Mouse (Mus musculus): ENCODE data around the gene Arfgef2.

Gene Arfgef2

DNA sequence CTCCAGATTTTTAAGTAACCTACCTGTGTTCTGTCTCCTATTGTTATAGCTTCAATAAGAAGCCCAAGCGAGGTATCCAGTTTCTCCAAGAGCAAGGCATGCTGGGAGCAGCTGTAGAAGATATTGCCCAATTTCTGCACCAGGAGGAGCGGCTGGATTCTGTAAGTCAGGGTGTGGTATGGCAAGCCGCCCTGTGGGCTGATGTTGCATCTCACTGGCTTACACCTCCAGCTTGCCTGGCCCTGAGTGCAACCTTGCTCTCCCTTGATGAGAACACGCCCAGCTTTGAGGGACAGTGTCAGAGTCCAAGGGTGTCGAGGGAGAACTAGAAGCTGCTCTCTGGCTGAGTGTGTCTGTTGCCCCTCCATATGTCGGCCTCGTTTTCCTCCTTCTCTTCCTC, 53.8 kb downstream of the Arfgef2 start:
- DNase-seq (ENCODE audit: low spot score), result no peak

DNA sequence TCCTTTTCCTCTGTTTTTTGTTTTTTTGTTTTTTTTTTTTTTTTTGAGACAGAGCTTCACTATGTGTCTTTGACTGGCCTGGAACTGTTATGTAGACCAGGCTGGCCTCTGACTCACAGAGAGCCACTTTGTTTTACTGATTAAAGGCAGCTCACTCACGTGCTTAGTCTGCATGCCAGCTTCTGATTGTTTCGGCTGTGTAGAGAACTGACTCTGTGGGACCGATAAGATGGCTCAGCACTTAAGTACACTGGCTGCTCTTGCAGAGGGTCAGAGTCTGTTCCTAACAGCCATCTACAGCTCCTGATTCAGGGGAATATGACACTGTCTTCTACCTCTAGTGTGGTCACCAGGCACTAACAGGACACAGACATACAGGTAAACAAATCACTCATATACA, 57.1 kb downstream of the Arfgef2 start:
- DNase-seq (ENCODE audit: low spot score), result no peak

DNA sequence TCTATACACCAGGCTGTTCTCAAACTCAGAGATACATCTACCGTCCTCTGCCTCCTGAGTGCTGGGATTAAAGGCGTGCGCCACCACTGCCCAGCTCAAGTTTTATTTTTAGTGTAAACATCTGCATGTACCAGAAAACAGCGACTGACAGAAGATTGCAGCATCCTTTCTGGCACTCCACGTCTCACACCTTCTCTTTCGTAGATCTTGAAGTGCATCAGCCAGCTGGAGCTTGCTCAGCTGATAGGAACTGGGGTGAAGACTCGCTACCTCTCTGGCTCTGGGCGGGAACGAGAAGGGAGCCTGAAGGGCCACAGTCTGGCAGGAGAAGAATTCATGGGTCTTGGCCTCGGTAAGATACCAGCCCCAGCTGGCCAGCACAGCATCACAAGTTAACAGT, 60.1 kb downstream of the Arfgef2 start:
- no peak for DNase-seq (ENCODE audit: low spot score)

DNA sequence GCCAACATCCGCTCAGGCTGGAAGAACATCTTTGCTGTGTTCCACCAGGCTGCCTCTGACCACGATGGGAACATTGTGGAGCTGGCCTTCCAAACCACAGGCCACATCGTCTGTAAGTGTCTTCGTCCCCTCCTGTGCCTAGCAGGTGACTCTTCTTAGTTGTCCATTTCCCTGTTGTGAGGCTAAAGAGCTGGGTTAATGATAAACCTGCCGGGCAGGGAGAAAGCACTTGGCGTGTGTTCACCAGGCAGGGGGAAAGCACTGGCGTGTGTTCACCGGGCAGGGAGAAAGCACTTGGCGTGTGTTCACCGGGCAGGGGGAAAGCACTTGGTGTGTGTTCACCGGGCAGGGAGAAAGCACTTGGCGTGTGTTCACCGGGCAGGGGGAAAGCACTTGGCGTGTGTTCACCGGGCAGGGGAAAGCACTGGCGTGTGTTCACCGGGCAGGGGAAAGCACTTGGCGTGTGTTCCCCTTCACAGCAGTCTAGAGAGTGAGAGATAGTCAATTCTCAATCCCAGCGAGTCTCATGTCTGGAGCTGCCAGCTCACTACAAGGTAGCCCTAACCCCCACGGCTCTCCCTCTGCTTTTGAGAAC, 65.0 kb downstream of the Arfgef2 start:
- no peak for DNase-seq (ENCODE audit: low spot score)

DNA sequence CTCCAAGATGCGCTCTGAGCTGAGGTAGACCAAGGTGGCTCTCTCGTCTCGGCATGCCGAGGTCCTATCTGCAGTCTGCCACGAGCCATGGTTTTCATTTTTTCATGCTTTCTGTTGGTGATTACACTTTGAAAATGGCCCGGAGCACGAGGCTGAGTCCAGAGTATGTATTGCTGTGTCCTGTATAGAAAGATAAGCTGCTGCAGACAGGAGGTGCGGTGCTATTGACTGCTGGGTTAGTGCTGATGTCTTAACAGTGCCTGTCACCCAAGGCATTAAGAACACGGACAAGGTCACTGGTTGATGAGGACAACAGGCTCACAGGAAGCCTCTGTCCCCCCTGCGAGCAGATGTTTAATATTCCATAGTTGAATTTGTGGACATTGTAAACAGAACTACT, 65.5 kb downstream of the Arfgef2 start:
- DNase-seq (ENCODE audit: low spot score), result no peak

DNA sequence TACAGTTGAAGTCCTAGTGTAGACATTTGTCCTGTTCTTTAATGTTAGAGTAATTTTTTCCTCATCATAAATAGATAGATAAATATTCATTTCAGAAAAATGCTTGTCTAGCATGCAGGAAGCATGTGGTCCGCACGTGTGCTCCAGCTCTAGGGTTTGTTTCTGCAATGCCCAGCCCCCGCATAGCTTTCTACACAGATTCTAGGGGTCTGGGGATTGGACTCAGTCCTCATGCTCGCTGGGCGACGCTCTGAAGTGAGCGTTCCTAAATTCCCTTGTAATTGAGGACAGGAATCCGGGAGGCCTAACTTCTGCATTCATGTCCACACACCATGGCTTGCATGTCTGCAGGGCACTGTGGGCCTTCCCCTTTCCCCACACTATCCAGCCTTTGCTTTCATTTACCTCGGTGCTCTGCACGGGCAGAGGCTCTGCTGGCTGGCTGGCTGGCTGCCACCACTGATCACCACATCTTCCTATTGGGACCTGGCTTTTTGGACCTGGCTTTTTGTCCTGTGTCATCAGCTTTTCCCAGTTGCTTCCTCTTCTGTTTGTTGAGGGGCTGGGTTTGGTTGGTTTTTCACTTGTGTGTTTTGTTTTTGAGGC, 69.4 kb downstream of the Arfgef2 start:
- DNase-seq (ENCODE audit: low spot score), result no peak

DNA sequence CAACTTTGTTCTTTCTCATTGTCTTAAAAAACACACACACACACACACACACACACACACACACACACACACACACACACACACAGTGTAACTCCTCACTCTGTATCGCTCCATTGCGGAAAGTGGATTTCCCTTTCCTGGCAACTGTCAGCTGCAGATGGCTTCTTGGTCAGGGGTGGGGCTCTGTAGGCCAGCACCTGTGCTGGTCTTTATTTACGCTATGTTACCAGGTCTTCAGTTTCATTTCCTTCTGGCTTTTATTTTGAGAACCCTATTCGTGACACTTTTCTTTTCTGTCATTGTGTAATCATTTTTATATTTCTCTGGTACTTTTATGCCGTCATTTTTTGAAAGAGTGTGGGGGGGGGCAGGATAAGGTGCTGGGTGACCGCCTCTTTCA, 70.2 kb downstream of the Arfgef2 start:
- no peak for DNase-seq (ENCODE audit: low spot score)

DNA sequence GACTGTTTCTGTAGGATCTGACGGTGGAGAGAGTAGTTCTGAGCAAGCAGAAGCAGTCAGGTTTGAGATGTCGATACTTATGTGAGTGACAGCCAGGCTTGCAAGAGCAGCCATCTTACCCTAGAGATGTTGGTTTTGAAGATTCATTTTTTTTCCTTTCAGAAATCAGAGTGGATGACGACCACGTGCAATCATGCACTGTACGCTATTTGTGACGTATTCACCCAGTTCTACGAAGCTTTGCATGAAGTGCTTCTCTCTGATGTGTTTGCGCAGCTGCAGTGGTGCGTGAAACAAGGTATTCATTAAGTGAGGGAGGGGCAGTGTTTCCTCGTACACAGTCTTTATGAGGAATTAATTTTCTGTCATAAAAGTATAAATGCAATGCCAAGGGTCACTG, 70.9 kb downstream of the Arfgef2 start:
- no peak for DNase-seq (ENCODE audit: low spot score)

DNA sequence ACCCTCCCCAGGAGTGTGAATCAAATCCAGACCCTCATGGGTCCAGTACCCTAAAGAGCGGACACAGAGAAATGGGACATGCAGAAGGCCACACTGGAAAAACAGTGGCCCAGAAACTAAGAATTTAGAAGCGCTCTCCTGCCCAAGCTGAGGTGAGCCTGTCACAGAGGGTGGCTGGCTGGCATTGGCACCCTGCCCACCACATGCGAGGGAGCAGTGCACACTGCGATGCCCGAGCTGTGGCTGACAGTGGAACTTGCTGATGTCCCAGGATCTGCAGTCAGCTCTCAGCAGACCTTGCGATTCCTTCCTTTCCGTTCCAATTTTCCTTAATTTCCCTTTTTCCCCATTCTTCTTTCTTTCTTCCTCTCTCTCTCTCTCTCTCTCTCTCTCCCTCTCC, 79.7 kb downstream of the Arfgef2 start:
- DNase-seq (ENCODE audit: low spot score), result no peak

DNA sequence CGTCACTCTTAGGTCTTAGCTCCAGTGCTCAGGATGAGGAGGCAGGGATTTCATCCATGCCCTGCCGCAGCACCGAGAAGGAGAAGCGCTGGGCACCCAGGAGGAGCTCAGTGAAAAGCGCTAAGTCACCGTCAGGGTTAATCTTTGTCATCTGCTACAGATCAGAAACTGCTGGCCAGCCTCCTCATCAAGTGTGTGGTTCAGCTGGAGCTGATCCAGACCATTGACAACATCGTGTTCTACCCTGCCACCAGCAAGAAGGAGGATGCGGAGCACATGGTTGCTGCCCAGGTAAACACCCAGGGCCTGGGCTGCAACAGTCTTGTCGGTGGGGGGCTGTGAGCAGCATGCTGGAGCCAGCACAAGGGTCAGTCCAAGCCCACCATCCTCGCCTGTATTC, 80.2 kb downstream of the Arfgef2 start:
- DNase-seq (ENCODE audit: low spot score), result no peak

DNA sequence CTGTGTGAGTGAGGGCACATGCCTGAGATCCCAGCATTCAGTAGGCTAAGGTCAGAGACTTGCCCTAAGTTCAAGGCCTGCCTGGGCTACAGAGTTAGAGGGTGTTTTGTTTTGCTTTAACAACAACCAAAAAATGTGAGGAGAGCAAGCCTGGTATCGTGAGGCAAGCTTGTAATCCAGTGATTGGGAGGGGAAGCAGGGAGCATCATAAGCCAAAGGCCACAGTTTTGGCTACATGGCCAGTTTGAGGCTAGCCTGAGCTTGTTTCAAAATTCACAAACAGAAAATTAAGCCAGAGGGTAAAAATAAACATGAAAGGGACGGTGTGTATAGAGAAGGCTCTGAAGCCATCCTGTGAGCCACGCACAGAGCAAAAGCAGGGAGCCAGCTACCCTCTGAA, 80.8 kb downstream of the Arfgef2 start:
- no peak for DNase-seq (ENCODE audit: low spot score)

DNA sequence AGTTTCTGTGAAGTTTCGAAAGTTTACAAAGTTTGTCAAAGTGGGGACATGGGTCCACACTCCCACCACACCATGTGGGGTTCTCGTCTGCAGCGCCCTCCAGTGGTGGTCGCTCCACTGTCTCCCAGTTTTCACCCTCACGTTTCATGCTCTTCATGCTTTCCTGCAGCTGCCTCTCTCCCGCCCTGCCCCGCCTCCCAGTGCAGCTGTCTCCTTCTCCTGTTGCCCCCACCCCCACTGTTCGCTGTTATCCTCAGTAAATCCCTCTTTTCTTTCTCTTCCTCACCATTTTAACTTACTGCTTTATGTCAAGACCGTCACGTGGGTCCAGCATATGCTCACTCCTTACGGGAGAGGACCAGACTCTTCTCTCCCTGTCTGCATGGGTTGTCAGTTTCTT, 82.4 kb downstream of the Arfgef2 start:
- DNase-seq (ENCODE audit: low spot score), result no peak

DNA sequence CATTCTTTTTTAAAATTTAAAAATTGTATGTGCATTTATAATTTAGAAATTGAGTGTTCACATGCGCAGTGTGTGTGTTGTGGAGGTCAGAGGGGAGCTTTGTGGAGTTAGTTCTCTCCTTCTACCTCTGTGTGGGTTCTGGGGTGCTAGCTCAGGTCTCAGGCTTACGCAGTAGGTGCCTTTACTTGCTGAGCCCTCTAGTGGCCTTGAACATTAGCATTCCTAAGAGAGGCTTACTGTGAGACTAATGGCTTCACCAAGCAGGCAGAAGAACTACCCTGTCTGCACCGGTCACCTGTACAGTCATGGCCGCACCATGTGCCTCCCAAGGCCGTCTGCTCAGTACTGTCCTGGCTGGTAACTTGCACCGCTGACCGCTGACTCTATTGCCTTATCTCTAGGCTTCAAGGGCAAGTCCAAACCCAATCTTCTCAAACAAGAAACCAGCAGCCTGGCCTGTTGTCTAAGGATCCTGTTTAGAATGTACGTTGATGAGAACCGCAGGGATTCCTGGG, 86.0 kb downstream of the Arfgef2 start:
- DNase-seq (ENCODE audit: low spot score), result no peak

DNA sequence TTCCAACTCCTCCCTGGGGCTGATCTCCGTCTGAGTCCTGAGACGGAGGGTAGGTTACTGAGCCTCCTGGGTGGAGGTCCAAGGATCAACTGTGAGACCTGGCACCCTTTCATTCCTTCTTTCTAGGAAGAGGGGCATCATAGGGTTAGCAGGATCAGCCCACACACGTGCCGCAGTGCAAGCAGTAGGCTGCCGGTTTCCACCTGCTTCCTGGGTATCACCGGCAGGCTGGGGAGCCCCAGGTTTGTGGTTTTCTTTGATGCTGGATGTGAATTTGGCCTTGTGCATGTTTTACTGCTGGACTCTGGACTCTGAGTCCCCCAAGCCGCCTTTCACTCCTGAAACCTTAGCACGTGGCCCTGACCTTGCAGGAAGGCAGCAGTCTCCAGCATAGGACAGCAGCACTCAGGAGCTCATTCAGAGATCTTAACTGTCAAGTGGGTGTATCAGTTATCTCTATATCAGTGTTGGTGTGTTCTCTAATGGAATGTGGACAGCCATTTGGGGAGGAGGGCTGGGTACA, 86.8 kb downstream of the Arfgef2 start:
- no peak for DNase-seq (ENCODE audit: low spot score)

DNA sequence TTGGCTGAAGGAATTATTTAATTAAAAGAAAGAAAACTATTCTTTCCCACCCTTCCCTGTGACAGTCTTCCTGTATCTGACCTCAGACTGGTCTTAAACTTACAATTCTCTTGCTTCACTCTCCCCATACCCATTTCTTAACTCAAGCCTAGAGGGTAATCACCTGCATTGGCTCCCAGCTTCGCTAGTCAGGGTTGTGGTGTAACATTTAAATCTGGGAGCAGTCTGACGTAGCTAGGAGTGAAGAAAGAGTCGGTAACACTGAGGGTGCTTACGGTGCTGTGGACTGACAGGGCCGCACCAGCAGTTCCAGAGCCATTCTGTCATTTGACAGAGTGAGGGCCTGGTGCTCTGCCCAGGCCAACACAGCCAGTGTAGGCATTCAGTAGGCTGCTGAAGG, 87.6 kb downstream of the Arfgef2 start:
- DNase-seq (ENCODE audit: low spot score), result no peak

DNA sequence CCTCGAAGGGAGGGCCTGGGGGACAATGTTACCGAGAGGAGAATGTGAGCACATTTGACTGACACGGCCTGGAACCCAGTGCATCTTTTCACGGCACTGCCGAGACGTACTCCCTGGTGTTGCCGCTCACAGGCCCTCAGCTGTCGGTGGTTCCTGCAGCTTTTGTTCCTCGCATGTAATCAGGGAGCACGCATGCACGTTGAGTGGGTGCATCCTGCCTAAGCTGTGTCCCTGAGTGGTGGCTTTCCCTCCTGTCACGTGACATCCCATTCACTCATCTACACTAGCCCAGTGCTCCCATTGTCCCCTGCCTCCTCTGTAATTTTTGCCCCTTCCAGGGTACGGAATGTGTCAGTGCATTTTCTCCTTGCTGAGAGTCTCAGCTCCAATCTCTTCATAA, 91.0 kb downstream of the Arfgef2 start:
- no peak for DNase-seq (ENCODE audit: low spot score)

DNA sequence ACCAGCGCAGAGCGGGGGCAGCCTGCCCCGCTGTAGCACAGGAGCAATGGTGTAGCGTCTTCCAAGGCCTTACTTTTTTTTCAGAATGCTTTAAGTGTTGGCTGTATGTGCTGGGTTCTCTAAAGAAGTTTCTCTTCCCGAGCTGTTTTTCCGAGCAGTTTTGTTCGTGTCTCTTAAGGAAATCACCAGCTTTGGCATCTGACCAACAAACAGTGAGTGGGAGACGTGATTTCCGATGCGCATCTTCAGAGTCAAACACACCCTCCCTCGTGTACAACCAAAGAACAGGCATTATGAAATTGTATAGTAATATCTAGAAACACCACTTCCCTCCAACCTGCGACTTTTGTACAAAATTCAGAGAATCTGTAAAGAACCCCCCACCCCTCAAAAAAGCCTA, 91.6 kb downstream of the Arfgef2 start:
- no peak for DNase-seq (ENCODE audit: low spot score)

DNA sequence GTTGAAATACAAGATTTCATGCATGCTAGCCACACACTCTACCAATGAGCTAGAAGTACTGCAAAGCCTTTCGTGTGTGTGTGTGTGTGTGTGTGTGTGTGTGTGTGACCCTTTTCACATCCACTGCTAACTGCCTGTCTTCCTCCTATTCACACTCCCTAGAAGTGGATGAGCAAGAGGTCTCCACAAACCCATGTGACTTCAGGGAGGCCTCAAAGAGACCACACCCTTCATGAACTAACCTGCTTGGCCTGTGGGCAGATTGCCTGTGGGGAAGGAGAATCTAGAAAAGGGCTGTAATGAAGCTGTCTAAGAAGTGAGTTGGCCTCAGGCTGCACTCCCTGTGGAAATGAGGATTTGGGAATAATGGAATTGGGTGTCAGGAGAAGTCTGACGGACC, 93.8 kb downstream of the Arfgef2 start:
- DNase-seq (ENCODE audit: low spot score), result no peak

DNA sequence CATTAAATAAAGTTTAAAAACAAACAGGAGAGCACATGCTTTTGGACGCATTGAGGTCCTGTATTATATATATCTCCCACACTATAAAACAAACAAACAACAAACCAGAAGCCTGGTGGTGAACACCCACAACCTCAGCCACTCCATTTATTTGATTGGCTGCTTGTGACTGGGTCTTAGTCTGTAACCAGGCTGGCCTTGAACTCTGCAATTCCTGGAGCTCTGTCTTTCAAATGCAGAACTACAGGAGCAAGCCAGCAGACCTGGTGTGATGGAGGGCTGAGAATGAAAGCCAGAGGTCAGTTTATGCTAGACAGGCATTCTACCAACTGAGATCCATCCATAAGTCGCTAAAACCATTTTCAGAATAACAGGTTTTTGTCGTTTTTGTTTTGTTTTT, 94.4 kb downstream of the Arfgef2 start:
- DNase-seq (ENCODE audit: low spot score), result no peak

DNA sequence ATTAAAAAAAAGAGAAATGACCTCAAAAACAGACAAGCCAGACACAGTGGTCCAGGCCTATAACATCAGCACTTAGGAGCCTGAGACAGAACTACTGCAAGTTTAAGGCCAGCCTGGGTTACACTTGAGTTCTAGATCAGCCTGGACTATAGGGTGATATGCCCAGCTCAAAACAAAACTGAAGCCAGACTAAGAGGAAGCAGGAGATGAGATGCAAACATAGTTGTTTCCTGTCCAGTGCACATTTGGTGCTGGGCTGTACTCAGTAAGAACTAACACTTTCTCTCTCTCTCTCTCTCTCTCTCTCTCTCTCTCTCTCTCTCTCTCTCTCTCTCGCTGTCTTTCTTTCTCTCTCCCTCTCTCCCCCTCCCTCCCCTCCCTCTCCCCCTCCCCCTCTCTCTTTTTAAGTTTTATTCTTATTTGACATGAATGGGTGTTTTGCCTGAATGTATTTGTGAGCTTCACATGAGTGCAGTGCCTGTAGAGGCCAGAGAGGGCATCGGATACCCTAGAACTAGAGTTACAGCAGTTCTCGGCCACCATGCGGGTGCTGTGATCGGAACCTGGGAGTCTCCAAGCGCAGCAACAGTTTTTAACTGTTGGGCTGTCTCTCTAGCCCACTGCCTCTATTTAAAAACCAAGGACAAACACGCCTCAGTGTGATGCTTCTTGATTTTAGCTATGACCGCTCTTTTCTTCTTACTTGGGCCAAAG, 95.6 kb downstream of the Arfgef2 start:
- DNase-seq (ENCODE audit: low spot score), result no peak

DNA sequence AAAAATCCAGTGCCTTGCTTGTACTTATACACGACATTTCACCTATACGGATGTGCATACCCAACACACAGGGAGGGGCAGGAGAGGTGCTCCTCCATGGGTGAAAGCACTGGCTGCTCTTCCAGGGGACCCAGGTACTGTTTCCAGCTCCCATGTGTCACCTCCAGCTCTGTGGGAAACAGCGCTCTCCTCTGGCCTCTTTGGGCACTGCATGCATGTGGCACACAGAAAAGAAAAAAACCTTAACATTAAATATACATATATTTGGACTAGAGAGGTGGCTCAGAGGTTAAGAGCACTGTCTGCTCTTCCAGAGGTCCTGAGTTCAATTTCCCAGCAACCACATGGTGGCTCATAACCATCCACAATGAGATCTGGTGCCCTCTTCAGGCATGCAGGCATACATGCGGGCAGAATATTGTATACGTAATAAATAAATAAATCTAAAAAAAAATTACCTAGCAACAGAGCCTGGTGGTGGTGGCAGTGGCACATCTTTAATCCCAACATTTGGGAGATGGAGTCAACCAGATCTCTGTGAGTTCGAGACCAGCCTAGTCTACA, 98.4 kb downstream of the Arfgef2 start:
- no peak for DNase-seq (ENCODE audit: low spot score)

DNA sequence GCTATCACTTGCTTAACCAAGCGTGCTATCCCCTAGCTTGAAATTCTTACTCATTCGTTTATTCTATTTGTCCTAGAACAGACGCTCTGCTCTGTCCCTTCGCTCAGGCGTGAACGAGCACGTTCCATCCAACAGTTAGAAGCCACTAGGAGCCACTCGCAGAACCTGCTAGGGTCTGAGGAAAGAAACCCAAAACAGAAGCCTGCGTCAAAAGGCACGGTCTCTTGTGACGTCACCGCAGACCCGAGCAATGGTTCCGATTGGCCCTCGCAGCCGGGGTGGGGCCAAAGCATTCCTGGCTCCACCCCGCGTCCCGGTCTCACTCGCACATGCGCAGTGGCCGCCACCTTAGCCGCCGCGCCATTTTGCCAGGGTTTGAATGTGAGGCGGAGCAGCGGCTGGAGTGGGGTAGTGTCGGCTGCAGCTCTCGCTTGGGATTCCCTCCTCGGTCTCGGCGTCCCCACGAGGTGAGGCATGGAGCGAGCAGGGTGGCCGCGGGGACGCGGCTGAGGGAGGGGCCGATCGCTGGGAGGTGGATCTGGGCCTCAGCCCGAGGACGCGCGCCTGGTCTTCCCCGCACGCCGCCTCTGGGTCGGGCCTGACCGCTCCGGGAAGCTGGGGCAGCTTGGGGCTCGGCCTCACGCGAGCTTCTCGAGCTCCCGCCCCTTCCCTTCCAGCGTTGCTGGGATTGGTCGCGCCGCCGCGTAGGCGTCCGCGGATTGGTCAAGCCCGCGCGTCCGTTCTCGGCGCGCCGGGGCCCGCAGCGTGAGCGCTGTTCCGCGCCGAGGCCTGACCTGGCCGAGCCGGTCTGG, 100.5 kb downstream of the Arfgef2 start, which contains the start of gene Cse1l:
Cse1l (plus strand) TSS at position 330 of the 812 bp plus-strand sequence.
- DNase-seq (ENCODE audit: low spot score), result peak; percentile 98
